Mouse (Mus musculus) midbrain, embryonic 13.5 days (tissue): ENCODE results near the gene Btbd35f10. TPM values are rescaled to one million over a fixed set of nuclear protein-coding genes. Genes with fewer than 3 reads are reported as not detected.
"Not testable (repeated sequence)": the region's sequence is repeated elsewhere in the genome, so short reads cannot be mapped to it uniquely, and the experiment has no call there.

Experiments
- ATAC-seq: fragments of 200-750 bp; cut with Nextera tagmentation; 2 replicates; pipeline ENCODE4 v1.8.0; 2017; ENCODE audit warnings: mild to moderate bottlenecking, moderate TSS enrichment, moderate library complexity
- H3K27ac ChIP-seq: fragments of 300-500 bp; sonication (generic); 2 replicates; pipeline ENCODE4 v1.5.1; 2015; ENCODE audit warnings: inconsistent platforms, mild to moderate bottlenecking, moderate library complexity
- H3K27me3 ChIP-seq: fragments of 300-500 bp; sonication (generic); 2 replicates; pipeline ENCODE4 v1.6.1; 2015; ENCODE audit warnings: mild to moderate bottlenecking, inconsistent platforms
- H3K36me3 ChIP-seq: fragments of 300-500 bp; sonication (generic); 2 replicates; pipeline ENCODE4 v1.6.1; 2015; ENCODE audit warnings: mild to moderate bottlenecking, inconsistent platforms
- H3K4me1 ChIP-seq: fragments of 300-500 bp; sonication (generic); replicated peaks from 2 replicates; pipeline ENCODE4 v1.6.1; 2015; ENCODE audit warnings: inconsistent platforms
- H3K4me2 ChIP-seq: fragments of 300-500 bp; sonication (generic); replicated peaks from 2 replicates; pipeline ENCODE4 v1.6.1; 2015; ENCODE audit warnings: moderate library complexity, mild to moderate bottlenecking, inconsistent platforms
- H3K4me3 ChIP-seq: fragments of 300-500 bp; sonication (generic); replicated peaks from 2 replicates; pipeline ENCODE4 v1.5.1; 2015; ENCODE audit warnings: mild to moderate bottlenecking, inconsistent platforms
- H3K9ac ChIP-seq: fragments of 300-500 bp; sonication (generic); replicated peaks from 2 replicates; pipeline ENCODE4 v1.6.1; 2015; ENCODE audit warnings: mild to moderate bottlenecking, inconsistent platforms
- H3K9me3 ChIP-seq: fragments of 300-500 bp; sonication (generic); 2 replicates; pipeline ENCODE4 v1.6.1; 2016; ENCODE audit warnings: mild to moderate bottlenecking, inconsistent platforms
- WGBS: fragments of 180-500 bp; shearing (Covaris S2); methylation state at CpG from one replicate; pipeline ENCODE4 v1.1.7; 2015; 5-methylcytosine and 5-hydroxymethylcytosine counted together
- polyA plus RNA-seq: library from polyadenylated mRNA; unstranded; fragments of >200 nt; fragmentation: Nextera tagmentation; extraction: Ambion mirVana; gene quantifications from 2 replicates; pipeline ENCODE4 v1.2.1, GENCODE M21; 2015

Gene Btbd35f10
- polyA plus RNA-seq, result not detected in 2 replicates

GRCm38 (mm10) chrX:3752785-3753184 lies at the start of gene Btbd35f10:
Btbd35f10 (minus strand) TSS chrX:3752885.
- not testable (repeated sequence) for H3K9me3 ChIP-seq, H3K4me1 ChIP-seq, H3K4me3 ChIP-seq, H3K4me2 ChIP-seq, H3K27me3 ChIP-seq, ATAC-seq, H3K27ac ChIP-seq, H3K36me3 ChIP-seq, H3K9ac ChIP-seq
- no CpG with 5 or more reads among the region's 3 CpGs for WGBS

Other genes with a start within 250 kb of the Btbd35f10 start
- gene Btbd35f18, start 52.7 kb downstream of the Btbd35f10 start, polyA plus RNA-seq, result not detected in 2 replicates
- not detected in 2 replicates for gene Btbd35f16, start 204.1 kb upstream of the Btbd35f10 start, polyA plus RNA-seq